Mouse (Mus musculus) kidney, embryonic 15.5 days (tissue): ENCODE data around the gene Xpa. TPM values are rescaled to one million over a fixed set of nuclear protein-coding genes. Genes with fewer than 3 reads are reported as not detected.
A peak's percentile ranks its signal among the peaks of the same experiment; 100 is the strongest.
"Not testable (repeated sequence)": the region's sequence is repeated elsewhere in the genome, so short reads cannot be mapped to it uniquely, and the experiment has no call there.

Experiments
- ATAC-seq: fragments of 200-750 bp; cut with Nextera tagmentation; replicated peaks from 2 replicates; pipeline ENCODE4 v1.8.0; 2017; ENCODE audit warnings: moderate TSS enrichment; ENCODE audit not compliant: low FRiP score
- H3K27ac ChIP-seq: fragments of 300-500 bp; sonication (generic); 2 replicates; pipeline ENCODE4 v1.5.1; 2015; ENCODE audit warnings: mild to moderate bottlenecking, inconsistent platforms
- H3K27me3 ChIP-seq: fragments of 300-500 bp; sonication (generic); 2 replicates; pipeline ENCODE4 v1.6.1; 2015; ENCODE audit warnings: inconsistent platforms
- H3K36me3 ChIP-seq: fragments of 300-500 bp; sonication (generic); 2 replicates; pipeline ENCODE4 v1.6.1; 2015; ENCODE audit warnings: inconsistent platforms
- H3K4me1 ChIP-seq: fragments of 300-500 bp; sonication (generic); 2 replicates; pipeline ENCODE4 v1.6.1; 2015; ENCODE audit warnings: inconsistent platforms
- H3K4me2 ChIP-seq: fragments of 300-500 bp; sonication (generic); 2 replicates; pipeline ENCODE4 v1.6.1; 2015; ENCODE audit warnings: moderate library complexity, mild to moderate bottlenecking, inconsistent platforms
- H3K4me3 ChIP-seq: fragments of 300-500 bp; sonication (generic); replicated peaks from 2 replicates; pipeline ENCODE4 v1.5.1; 2015; ENCODE audit warnings: mild to moderate bottlenecking, inconsistent platforms
- H3K9ac ChIP-seq: fragments of 300-500 bp; sonication (generic); 2 replicates; pipeline ENCODE4 v1.6.1; 2015; ENCODE audit warnings: mild to moderate bottlenecking, inconsistent platforms
- H3K9me3 ChIP-seq: fragments of 300-500 bp; sonication (generic); replicated peaks from 2 replicates; pipeline ENCODE4 v1.6.1; 2016; ENCODE audit warnings: inconsistent platforms
- WGBS: fragments of 180-500 bp; shearing (Covaris S2); methylation state at CpG from one replicate; pipeline ENCODE4 v1.1.7; 2015; ENCODE audit warnings: mixed read lengths; 5-methylcytosine and 5-hydroxymethylcytosine counted together
- polyA plus RNA-seq: library from polyadenylated mRNA; unstranded; fragments of >200 nt; fragmentation: Nextera tagmentation; extraction: Ambion mirVana; gene quantifications from 2 replicates; pipeline ENCODE4 v1.2.1, GENCODE M21; 2015

Gene Xpa
- 19.8 and 21.0 TPM in 2 replicates for polyA plus RNA-seq

GRCm38 (mm10) chr4:46195781-46196487, at the start of gene Xpa:
Gene Xpa (minus strand): TSS chr4:46196311.
- ATAC-seq = peak; percentile 93
- under 1% methylated on average over 68 of the region's 70 CpGs for WGBS
- Histone ChIP-seq H3K9ac (peak within 1 kb of the TSS; percentile 83), H3K9me3 (no peaks in the 10 kb centered on the region), H3K36me3 (peaks cover 8% of the 10 kb centered on the region), H3K4me1 (peaks cover 18% of the 10 kb centered on the region), H3K27ac (peak within 1 kb of the TSS; percentile 89), H3K4me2 (peak within 1 kb of the TSS; percentile 83), H3K4me3 (peak within 1 kb of the TSS; percentile 92), H3K27me3 (peaks cover 17% of the 10 kb centered on the region)

GRCm38 (mm10) chr4:46235871-46236270, 39.8 kb upstream of the Xpa start:
- WGBS = 85% methylated on average over 3 of the region's 3 CpGs
- Histone ChIP-seq H3K4me1 (peaks cover 2% of the 10 kb centered on the region; the same call in 1 of the 2 replicates), H3K4me3 (no peak overlapping the region), H3K9me3 (no peaks in the 10 kb centered on the region), H3K36me3 (no peaks in the 10 kb centered on the region), H3K27me3 (no peaks in the 10 kb centered on the region), H3K27ac (no peak overlapping the region), H3K9ac (no peak overlapping the region), H3K4me2 (no peak overlapping the region)
- ATAC-seq = no peak

GRCm38 (mm10) chr4:46234739-46235138, 38.6 kb upstream of the Xpa start:
- H3K36me3 ChIP-seq = no peaks in the 10 kb centered on the region
- H3K4me2 ChIP-seq = no peak overlapping the region
- WGBS = 88% methylated on average over 5 of the region's 5 CpGs
- H3K9me3 ChIP-seq = no peaks in the 10 kb centered on the region
- H3K4me3 ChIP-seq = no peak overlapping the region
- H3K27ac ChIP-seq = no peak overlapping the region
- H3K4me1 ChIP-seq = peaks cover 2% of the 10 kb centered on the region; the same call in 1 of the 2 replicates
- no peaks in the 10 kb centered on the region for H3K27me3 ChIP-seq
- ATAC-seq = no peak
- H3K9ac ChIP-seq = no peak overlapping the region

- H3K27me3 ChIP-seq = no peaks in the 10 kb centered on the region
- no peak overlapping the region for H3K4me3 ChIP-seq
- H3K9ac ChIP-seq = no peak overlapping the region
- no peak overlapping the region for H3K27ac ChIP-seq
- peaks cover 8% of the 10 kb centered on the region for H3K4me1 ChIP-seq
- no peaks in the 10 kb centered on the region for H3K36me3 ChIP-seq
- peak overlapping the region; percentile 10; the same call in 1 of the 2 replicates for H3K4me2 ChIP-seq
- H3K9me3 ChIP-seq = no peaks in the 10 kb centered on the region
- 52% methylated on average over 19 of the region's 19 CpGs for WGBS
- ATAC-seq = peak; percentile 46; the same call in 1 of the 2 replicates
These were observed 30.9 kb upstream of the Xpa start for GRCm38 (mm10) chr4:46226972-46227535.

GRCm38 (mm10) chr4:46221090-46221489, 25.0 kb upstream of the Xpa start:
- Histone ChIP-seq H3K9ac (no peak overlapping the region), H3K27me3 (no peaks in the 10 kb centered on the region), H3K4me2 (no peak overlapping the region), H3K27ac (no peak overlapping the region), H3K36me3 (no peaks in the 10 kb centered on the region), H3K4me3 (no peak overlapping the region), H3K4me1 (no peaks in the 10 kb centered on the region), H3K9me3 (no peaks in the 10 kb centered on the region)
- 88% methylated on average over 3 of the region's 3 CpGs for WGBS
- no peak for ATAC-seq

GRCm38 (mm10) chr4:46202562-46203126, 6.5 kb upstream of the Xpa start:
- Histone ChIP-seq H3K36me3 (no peaks in the 10 kb centered on the region), H3K9ac (peak overlapping the region; percentile 8; the same call in 1 of the 2 replicates), H3K9me3 (peaks cover 4% of the 10 kb centered on the region; the same call in 1 of the 2 replicates), H3K27ac (no peak overlapping the region), H3K4me3 (peak overlapping the region; percentile 27), H3K4me1 (peaks cover 7% of the 10 kb centered on the region), H3K4me2 (peak overlapping the region; percentile 59), H3K27me3 (peaks cover 41% of the 10 kb centered on the region)
- peak; percentile 15; the same call in 1 of the 2 replicates for ATAC-seq
- WGBS = 5% methylated on average over 23 of the region's 23 CpGs

GRCm38 (mm10) chr4:46201834-46202561, 5.9 kb upstream of the Xpa start:
- peaks cover 41% of the 10 kb centered on the region for H3K27me3 ChIP-seq
- no peaks in the 10 kb centered on the region for H3K36me3 ChIP-seq
- H3K4me1 ChIP-seq = peaks cover 7% of the 10 kb centered on the region
- no peak overlapping the region for H3K9ac ChIP-seq
- H3K27ac ChIP-seq = no peak overlapping the region
- peaks cover 1% of the 10 kb centered on the region; the same call in 1 of the 2 replicates for H3K9me3 ChIP-seq
- peak overlapping the region; percentile 59 for H3K4me2 ChIP-seq
- whole genome bisulfite sequencing = 9% methylated on average over 7 of the region's 7 CpGs
- peak; percentile 64 for ATAC-seq
- H3K4me3 ChIP-seq = peak overlapping the region; percentile 27

GRCm38 (mm10) chr4:46198064-46198463, 2.0 kb upstream of the Xpa start:
- peaks cover 25% of the 10 kb centered on the region for H3K4me1 ChIP-seq
- no peak overlapping the region for H3K4me2 ChIP-seq
- no peak overlapping the region for H3K27ac ChIP-seq
- H3K9me3 ChIP-seq = no peaks in the 10 kb centered on the region
- ATAC-seq = no peak
- no peak overlapping the region for H3K4me3 ChIP-seq
- WGBS = 83% methylated on average over 5 of the region's 5 CpGs
- H3K27me3 ChIP-seq = peaks cover 34% of the 10 kb centered on the region
- no peak overlapping the region for H3K9ac ChIP-seq
- H3K36me3 ChIP-seq = no peaks in the 10 kb centered on the region

GRCm38 (mm10) chr4:46196513-46196912, 402 bp upstream of the Xpa start:
- H3K27ac ChIP-seq = 0 out of 2 replicates have a peak overlapping the region, but pooled peaks have one; percentile 89
- H3K9ac ChIP-seq = peak overlapping the region; percentile 83
- H3K4me2 ChIP-seq = peak overlapping the region; percentile 83
- peaks cover 18% of the 10 kb centered on the region for H3K4me1 ChIP-seq
- H3K27me3 ChIP-seq = peaks cover 23% of the 10 kb centered on the region
- peak; percentile 19; the same call in 1 of the 2 replicates for ATAC-seq
- peaks cover 2% of the 10 kb centered on the region for H3K36me3 ChIP-seq
- no peaks in the 10 kb centered on the region for H3K9me3 ChIP-seq
- 47% methylated on average over 6 of the region's 6 CpGs for WGBS
- H3K4me3 ChIP-seq = peak overlapping the region; percentile 92

GRCm38 (mm10) chr4:46192011-46192410, 4.1 kb downstream of the Xpa start:
- not testable (repeated sequence) for H3K4me3 ChIP-seq, H3K4me2 ChIP-seq, H3K9me3 ChIP-seq, H3K27me3 ChIP-seq, H3K9ac ChIP-seq, ATAC-seq, H3K27ac ChIP-seq
- Histone ChIP-seq H3K4me1 (peaks cover 18% of the 10 kb centered on the region), H3K36me3 (peaks cover 40% of the 10 kb centered on the region)

- Histone ChIP-seq H3K4me2 (no peak overlapping the region), H3K27ac (no peak overlapping the region), H3K36me3 (peaks cover 86% of the 10 kb centered on the region), H3K4me3 (no peak overlapping the region), H3K4me1 (no peaks in the 10 kb centered on the region), H3K27me3 (no peaks in the 10 kb centered on the region), H3K9me3 (no peaks in the 10 kb centered on the region), H3K9ac (no peak overlapping the region)
- ATAC-seq = no peak
- WGBS = 84% methylated on average over 3 of the region's 3 CpGs
These were observed 9.6 kb downstream of the Xpa start for GRCm38 (mm10) chr4:46186466-46186865.
